Mouse (Mus musculus): ENCODE data around the gene Olfr951. TPM values are rescaled to one million over a fixed set of nuclear protein-coding genes. Genes with fewer than 3 reads are reported as not detected.

Gene Olfr951
- total RNA-seq (2021) = not detected
- long read RNA-seq, experiment 1 = 0 reads
- long read RNA-seq, experiment 2 = 0 reads

DNA sequence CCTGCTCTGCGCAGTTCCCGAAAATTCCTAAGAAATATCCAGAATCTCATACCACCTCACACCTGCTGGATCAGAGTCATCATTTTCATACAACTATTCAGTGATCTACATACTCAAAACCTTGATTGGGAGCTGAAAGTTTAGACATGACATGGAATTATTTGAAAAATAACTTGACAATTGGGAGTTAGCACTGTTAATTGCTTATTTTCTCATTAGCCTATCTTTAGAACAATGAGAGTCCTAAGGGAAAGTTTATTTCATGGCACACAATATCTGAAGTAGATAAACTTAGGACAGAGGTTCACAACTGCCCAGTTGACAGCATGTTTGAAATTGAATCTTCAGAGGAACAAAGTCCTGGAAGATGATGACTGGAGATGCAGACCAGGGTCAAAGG, at the start of gene Olfr951:
TSS of gene Olfr951 (plus strand) at position 301 of the 400 bp plus-strand sequence.
- intact Hi-C loops (cut with DNase I; ENCODE audit: low total_unique reads) = no loop called here
- no peak for DNase-seq

DNA sequence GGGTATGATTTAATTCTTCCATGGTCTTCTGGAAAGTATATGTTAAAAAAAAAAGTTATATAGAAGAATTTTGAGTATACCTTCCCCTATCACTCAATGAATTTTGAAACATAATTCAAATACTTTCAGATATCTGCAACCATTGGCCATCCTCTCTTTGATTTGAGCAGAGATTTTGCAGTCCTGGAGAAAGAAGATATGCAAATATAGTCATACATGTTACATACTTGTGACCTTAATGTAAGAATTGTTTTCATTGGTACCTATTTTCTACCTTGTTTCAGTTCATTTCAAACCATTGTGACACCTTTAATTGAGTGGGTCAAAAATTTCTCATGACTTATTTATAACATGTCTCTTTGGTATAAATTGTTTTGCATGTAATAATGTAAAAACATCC, 39.8 kb downstream of the Olfr951 start, which contains the start of gene Olfr952:
TSS of gene Olfr952 (minus strand) at position 101 of the 400 bp plus-strand sequence.
- DNase-seq = no peak
- intact Hi-C loops (cut with DNase I; ENCODE audit: low total_unique reads) = no loop called here

Other genes with a start within 250 kb of the Olfr951 start
- not detected for gene Olfr943, start 221.1 kb upstream of the Olfr951 start, total RNA-seq (2021)
- not detected for gene Olfr944, start 185.5 kb upstream of the Olfr951 start, total RNA-seq (2021)
- gene Olfr1537, start 137.4 kb upstream of the Olfr951 start, total RNA-seq (2021) = not detected
- not detected for gene Olfr945, start 110.6 kb upstream of the Olfr951 start, total RNA-seq (2021)
- gene Olfr948, start 61.4 kb upstream of the Olfr951 start, total RNA-seq (2021) = not detected
- gene Olfr952, start 39.7 kb downstream of the Olfr951 start, total RNA-seq (2021) = not detected
- not detected for gene Olfr954, start 69.3 kb downstream of the Olfr951 start, total RNA-seq (2021)
- gene Olfr955, start 84.5 kb downstream of the Olfr951 start, total RNA-seq (2021) = not detected
- gene Olfr44, start 106.6 kb downstream of the Olfr951 start, total RNA-seq (2021) = not detected
- not detected for gene Olfr957, start 128.4 kb downstream of the Olfr951 start, total RNA-seq (2021)
- not detected for gene Olfr958, start 166.6 kb downstream of the Olfr951 start, total RNA-seq (2021)
- gene Olfr959, start 188.2 kb downstream of the Olfr951 start, total RNA-seq (2021) = not detected
- gene AW551984, start 217.0 kb downstream of the Olfr951 start, total RNA-seq (2021) = 10 to 100 TPM; 51.9 to 71.0 TPM
- gene Olfr148, start 223.2 kb downstream of the Olfr951 start, total RNA-seq (2021) = not detected
- not detected for gene Olfr960, start 234.0 kb downstream of the Olfr951 start, total RNA-seq (2021)

All from gastrocnemius, postnatal 14 days (tissue).